Mouse (Mus musculus) CH12.LX (cell line): ENCODE data around the gene Rab25.

ENCODE experiments used
- CTCF ChIP-seq, 2 experiments: IDR thresholded peaks in 1 of 2; conservative IDR thresholded peaks in 1 of 2; 2 replicates each; pipeline ENCODE4 v1.5.1; 2011 to 2012; ENCODE audit warnings: low read depth in 2 of 2, low read length in 2 of 2, improper control_type of control experiment in 1 of 2, inconsistent platforms in 1 of 2, mild to moderate bottlenecking in 1 of 2, moderate library complexity in 1 of 2
- KAT2A ChIP-seq: IDR thresholded peaks from 2 replicates; pipeline ENCODE4 v1.6.1; 2012; ENCODE audit warnings: low read length, improper control_type of control experiment, inconsistent platforms; ENCODE audit not compliant: insufficient replicate concordance
- MAFK ChIP-seq: IDR thresholded peaks from 2 replicates; pipeline ENCODE4 v1.6.1; 2011; ENCODE audit warnings: low read length, improper control_type of control experiment; ENCODE audit not compliant: insufficient replicate concordance
- NRF1 ChIP-seq: IDR thresholded peaks from 2 replicates; pipeline ENCODE4 v1.6.1; 2014; ENCODE audit warnings: low read depth, mild to moderate bottlenecking, inconsistent platforms, low read length, improper control_type of control experiment, moderate library complexity
- POLR2A ChIP-seq: IDR thresholded peaks from 2 replicates; pipeline ENCODE4 v1.6.1; 2011; ENCODE audit warnings: low read depth, mild to moderate bottlenecking, improper control_type of control experiment, low read length
- UBTF ChIP-seq: IDR thresholded peaks from 2 replicates; pipeline ENCODE4 v1.6.1; 2012; ENCODE audit warnings: low read depth, mild to moderate bottlenecking, inconsistent platforms, low read length, improper control_type of control experiment, moderate library complexity
- ZKSCAN1 ChIP-seq: IDR thresholded peaks from 2 replicates; pipeline ENCODE4 v1.6.1; 2012; ENCODE audit warnings: low read depth, inconsistent platforms, low read length, improper control_type of control experiment, borderline replicate concordance

- TF ChIP-seq MAFK (no peak), CTCF (conservative IDR thresholded peaks at IDR 0.05 in 1 of 2, IDR thresholded peaks at IDR 0.05 in 1 of 2; ENCODE audit: low read depth in 2 of 2, low read length in 2 of 2) (no peak), ZKSCAN1 (no peak), UBTF (no peak), POLR2A (no peak), KAT2A (no peak), NRF1 (no peak)
Observed at GRCm38 (mm10) chr3:88591044-88591443, 42.9 kb upstream of the Rab25 start.
